Mouse (Mus musculus) midbrain, embryonic 16.5 days (tissue): Measurements from ENCODE around the gene Ppt2. TPM values are rescaled to one million over a fixed set of nuclear protein-coding genes. Genes with fewer than 3 reads are reported as not detected.

Experiments
- ATAC-seq: fragments of 200-750 bp; cut with Nextera tagmentation; 2 replicates; pipeline ENCODE4 v1.8.0; 2017; ENCODE audit warnings: moderate TSS enrichment
- H3K27ac ChIP-seq: fragments of 300-500 bp; sonication (generic); 2 replicates; pipeline ENCODE4 v1.5.1; 2014; ENCODE audit warnings: mild to moderate bottlenecking, low read length, mixed read lengths
- H3K27me3 ChIP-seq: fragments of 300-500 bp; sonication (generic); 2 replicates; pipeline ENCODE4 v1.6.1; 2014; ENCODE audit warnings: low read depth, low read length, mixed read lengths; ENCODE audit not compliant: control insufficient read depth, insufficient read depth
- H3K36me3 ChIP-seq: fragments of 300-500 bp; sonication (generic); 2 replicates; pipeline ENCODE4 v1.6.1; 2014; ENCODE audit warnings: mild to moderate bottlenecking, low read length, moderate library complexity, mixed read lengths; ENCODE audit not compliant: control insufficient read depth, insufficient read depth
- H3K4me1 ChIP-seq: fragments of 300-500 bp; sonication (generic); 2 replicates; pipeline ENCODE4 v1.6.1; 2014; ENCODE audit warnings: mild to moderate bottlenecking, low read length, mixed read lengths; ENCODE audit not compliant: control insufficient read depth, insufficient read depth
- H3K4me2 ChIP-seq: fragments of 300-500 bp; sonication (generic); 2 replicates; pipeline ENCODE4 v1.6.1; 2014; ENCODE audit warnings: mild to moderate bottlenecking, low read length, mixed read lengths
- H3K4me3 ChIP-seq: fragments of 300-500 bp; sonication (generic); 2 replicates; pipeline ENCODE4 v1.5.1; 2014; ENCODE audit warnings: low read depth, mild to moderate bottlenecking, low read length, moderate library complexity, mixed read lengths
- H3K9ac ChIP-seq: fragments of 300-500 bp; sonication (generic); 2 replicates; pipeline ENCODE4 v1.6.1; 2014; ENCODE audit warnings: low read depth, low read length, mixed read lengths
- H3K9me3 ChIP-seq: fragments of 300-500 bp; sonication (generic); replicated peaks from 2 replicates; pipeline ENCODE4 v1.6.1; 2014; ENCODE audit warnings: mild to moderate bottlenecking, low read length, mixed read lengths; ENCODE audit not compliant: control insufficient read depth, poor library complexity, severe bottlenecking
- WGBS: fragments of 180-500 bp; shearing (Covaris S2); extraction: QIAGEN DNeasy Blood & Tissue Kit; methylation state at CpG from one replicate; pipeline ENCODE4 v1.1.7; 2014; 5-methylcytosine and 5-hydroxymethylcytosine counted together
- polyA plus RNA-seq: library from polyadenylated mRNA; unstranded; fragments of >200 nt; fragmentation: Nextera tagmentation; extraction: Ambion mirVana; gene quantifications from 2 replicates; pipeline ENCODE4 v1.2.1, GENCODE M21; 2015

The Ppt2 gene
- polyA plus RNA-seq, result 19.9 and 21.0 TPM in 2 replicates

GRCm38 (mm10) chr17:34627943-34628643 is at the start of gene Ppt2:
Gene Ppt2 (minus strand): TSS chr17:34628510.
- 3% methylated on average over 29 of the region's 29 CpGs for WGBS
- peak within 1 kb of the TSS; percentile 78 for H3K9ac ChIP-seq
- peak within 1 kb of the TSS; percentile 92 for H3K4me2 ChIP-seq
- peak within 1 kb of the TSS; percentile 85 for H3K27ac ChIP-seq
- H3K4me3 ChIP-seq, result peak within 1 kb of the TSS; percentile 73
- ATAC-seq, result peak; percentile 11; the same call in 1 of the 2 replicates
- H3K4me1 ChIP-seq, result peaks cover 46% of the 10 kb centered on the region
- H3K36me3 ChIP-seq, result no peaks in the 10 kb centered on the region
- no peaks in the 10 kb centered on the region for H3K9me3 ChIP-seq
- H3K27me3 ChIP-seq, result 0 out of 2 replicates have a peak, but pooled peaks cover 2% of the 10 kb centered on the region

GRCm38 (mm10) chr17:34676671-34677070 is 48.4 kb upstream of the Ppt2 start:
- Histone ChIP-seq H3K4me1 (peaks cover 5% of the 10 kb centered on the region; the same call in 1 of the 2 replicates), H3K4me2 (no peak overlapping the region), H3K4me3 (no peak overlapping the region), H3K9ac (no peak overlapping the region), H3K36me3 (no peaks in the 10 kb centered on the region), H3K27me3 (peaks cover 23% of the 10 kb centered on the region), H3K27ac (no peak overlapping the region), H3K9me3 (no peaks in the 10 kb centered on the region)
- WGBS, result 81% methylated on average over 12 of the region's 12 CpGs
- ATAC-seq, result no peak

GRCm38 (mm10) chr17:34676093-34676460 is 47.8 kb upstream of the Ppt2 start:
- 78% methylated on average over 6 of the region's 6 CpGs for WGBS
- no peak overlapping the region for H3K4me3 ChIP-seq
- peaks cover 9% of the 10 kb centered on the region; the same call in 1 of the 2 replicates for H3K4me1 ChIP-seq
- H3K27ac ChIP-seq, result no peak overlapping the region
- H3K9me3 ChIP-seq, result no peaks in the 10 kb centered on the region
- H3K9ac ChIP-seq, result no peak overlapping the region
- no peak overlapping the region for H3K4me2 ChIP-seq
- no peak for ATAC-seq
- H3K27me3 ChIP-seq, result peaks cover 29% of the 10 kb centered on the region
- H3K36me3 ChIP-seq, result no peaks in the 10 kb centered on the region

- Histone ChIP-seq H3K4me1 (peaks cover 9% of the 10 kb centered on the region; the same call in 1 of the 2 replicates), H3K9me3 (no peaks in the 10 kb centered on the region), H3K9ac (no peak overlapping the region), H3K4me2 (no peak overlapping the region), H3K27ac (no peak overlapping the region), H3K36me3 (no peaks in the 10 kb centered on the region), H3K27me3 (peaks cover 35% of the 10 kb centered on the region), H3K4me3 (no peak overlapping the region)
- ATAC-seq, result no peak
- WGBS, result 83% methylated on average over 13 of the region's 13 CpGs
These were observed 47.1 kb upstream of the Ppt2 start for GRCm38 (mm10) chr17:34675205-34676092.

DNA sequence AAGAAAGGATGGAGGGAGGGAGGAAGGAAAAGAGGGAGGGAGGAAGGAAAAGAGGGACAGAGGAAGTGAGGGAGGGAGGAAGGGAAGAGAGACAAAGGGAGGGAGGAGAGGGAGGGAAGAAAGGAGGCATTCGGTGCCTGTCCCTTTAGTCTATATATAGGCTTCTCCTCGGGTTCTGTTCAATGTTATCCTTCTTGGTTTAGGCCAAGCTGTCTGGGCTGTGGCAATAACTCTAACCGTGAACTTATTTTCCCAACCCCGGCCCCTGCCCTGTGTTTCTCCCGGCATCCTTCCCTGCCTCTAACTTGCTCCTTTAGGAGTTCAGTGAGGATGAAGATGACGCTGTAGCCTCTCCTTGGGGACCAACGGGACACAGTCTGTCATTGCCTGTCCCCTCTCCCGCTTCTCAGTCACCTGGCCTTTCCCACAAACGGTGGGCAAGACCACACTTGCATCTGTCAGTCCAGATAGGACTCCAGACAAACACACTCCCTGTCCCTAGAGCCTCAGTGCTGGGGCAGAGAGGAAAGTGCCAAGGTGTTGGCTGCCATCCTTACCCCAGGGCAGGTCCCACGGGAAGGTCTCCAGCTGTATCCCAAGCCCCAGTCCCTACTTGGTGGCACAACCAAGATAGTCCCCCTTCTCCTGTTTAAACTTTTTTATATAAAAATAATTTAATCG is 46.4 kb upstream of the Ppt2 start:
- peaks cover 43% of the 10 kb centered on the region for H3K27me3 ChIP-seq
- no peaks in the 10 kb centered on the region for H3K9me3 ChIP-seq
- 63% methylated on average over 11 of the region's 11 CpGs for WGBS
- H3K4me1 ChIP-seq, result peaks cover 9% of the 10 kb centered on the region; the same call in 1 of the 2 replicates
- no peak overlapping the region for H3K4me3 ChIP-seq
- H3K36me3 ChIP-seq, result no peaks in the 10 kb centered on the region
- no peak overlapping the region for H3K4me2 ChIP-seq
- ATAC-seq, result no peak
- H3K9ac ChIP-seq, result no peak overlapping the region
- no peak overlapping the region for H3K27ac ChIP-seq

- Histone ChIP-seq H3K4me1 (peaks cover 9% of the 10 kb centered on the region; the same call in 1 of the 2 replicates), H3K27me3 (peaks cover 50% of the 10 kb centered on the region), H3K4me3 (no peak overlapping the region), H3K9ac (no peak overlapping the region), H3K36me3 (no peaks in the 10 kb centered on the region), H3K4me2 (no peak overlapping the region), H3K9me3 (no peaks in the 10 kb centered on the region), H3K27ac (no peak overlapping the region)
- WGBS, result 81% methylated on average over 7 of the region's 7 CpGs
- no peak for ATAC-seq
These were observed 44.8 kb upstream of the Ppt2 start for GRCm38 (mm10) chr17:34673139-34673538.

DNA sequence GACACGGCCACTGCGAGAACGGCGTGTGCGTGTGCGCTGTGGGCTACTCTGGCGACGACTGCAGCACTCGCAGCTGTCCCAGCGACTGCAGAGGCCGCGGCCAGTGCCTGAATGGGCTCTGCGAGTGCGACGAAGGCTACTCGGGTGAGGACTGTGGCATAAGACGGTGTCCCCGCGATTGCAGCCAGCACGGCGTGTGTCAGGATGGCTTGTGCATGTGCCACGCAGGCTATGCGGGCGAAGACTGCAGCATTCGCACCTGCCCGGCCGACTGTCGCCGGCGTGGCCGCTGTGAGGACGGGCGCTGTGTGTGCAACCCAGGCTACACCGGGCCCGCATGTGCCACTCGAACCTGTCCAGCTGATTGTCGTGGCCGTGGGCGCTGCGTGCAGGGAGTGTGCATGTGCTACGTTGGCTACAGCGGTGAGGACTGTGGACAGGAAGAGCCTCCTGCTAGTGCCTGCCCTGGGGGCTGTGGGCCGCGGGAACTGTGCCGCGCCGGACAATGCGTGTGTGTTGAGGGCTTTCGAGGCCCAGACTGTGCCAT is 44.0 kb upstream of the Ppt2 start:
- Histone ChIP-seq H3K4me2 (peak overlapping the region; percentile 69), H3K27ac (no peak overlapping the region), H3K9ac (no peak overlapping the region), H3K4me1 (peaks cover 9% of the 10 kb centered on the region; the same call in 1 of the 2 replicates), H3K27me3 (peaks cover 50% of the 10 kb centered on the region), H3K4me3 (peak overlapping the region; percentile 43), H3K9me3 (no peaks in the 10 kb centered on the region), H3K36me3 (no peaks in the 10 kb centered on the region)
- 0 out of 2 replicates have a peak, but pooled peaks have one; percentile 11 for ATAC-seq
- 33% methylated on average over 49 of the region's 49 CpGs for WGBS

- Histone ChIP-seq H3K9me3 (no peaks in the 10 kb centered on the region), H3K27me3 (peaks cover 50% of the 10 kb centered on the region), H3K4me1 (peaks cover 9% of the 10 kb centered on the region; the same call in 1 of the 2 replicates), H3K9ac (peak overlapping the region; percentile 54), H3K4me2 (peak overlapping the region; percentile 69), H3K36me3 (no peaks in the 10 kb centered on the region), H3K27ac (no peak overlapping the region), H3K4me3 (peak overlapping the region; percentile 43)
- ATAC-seq, result peak; percentile 49; the same call in 1 of the 2 replicates
- WGBS, result 5% methylated on average over 79 of the region's 93 CpGs
These were observed 43.1 kb upstream of the Ppt2 start for GRCm38 (mm10) chr17:34671151-34672066.
